Mouse (Mus musculus): ENCODE results near the gene Rab11fip3. TPM values are rescaled to one million over a fixed set of nuclear protein-coding genes. Genes with fewer than 3 reads are reported as not detected.

Gene Rab11fip3
- polyA plus RNA-seq, 1 experiment from 2014 or later: 24.2 TPM

DNA sequence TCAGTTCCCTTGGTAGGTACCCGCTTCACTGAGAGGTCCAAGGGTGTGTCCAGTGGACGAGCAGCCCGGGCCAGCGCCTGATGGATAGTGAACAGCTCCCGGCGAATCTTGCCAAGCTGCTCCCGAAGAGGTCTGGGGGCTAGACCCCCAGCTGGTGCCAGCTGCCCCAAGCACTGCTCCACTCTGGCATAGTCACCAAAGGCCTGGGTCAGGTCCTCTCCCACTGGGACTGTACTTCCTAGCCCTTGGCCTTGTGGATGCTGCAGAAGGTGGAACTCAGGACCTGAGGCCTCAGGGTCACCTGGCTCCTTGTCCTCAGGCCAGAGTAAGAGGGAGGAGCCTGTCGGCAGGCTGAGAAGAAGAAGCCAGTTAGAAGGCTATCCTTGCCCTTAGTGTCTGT, 122.5 kb downstream of the Rab11fip3 start:
- ATAC-seq (ENCODE audit: low FRiP score, low TSS enrichment): no peak
- 88% methylated on average over 8 of the region's 8 CpGs for WGBS
- H3K4me3 ChIP-seq (ENCODE audit: low read length): no peak overlapping the region
- H3K4me2 ChIP-seq (replicated peaks; ENCODE audit: low read depth, low read length): no peak overlapping the region
- no peaks in the 10 kb centered on the region for H3K36me3 ChIP-seq (ENCODE audit: control insufficient read depth, insufficient read depth, low read length)
- H3K4me1 ChIP-seq (ENCODE audit: control insufficient read depth, insufficient read depth, low read length): peaks cover 6% of the 10 kb centered on the region; the same call in 1 of the 2 replicates
- H3K27me3 ChIP-seq (ENCODE audit: control insufficient read depth, insufficient read depth, low read length): peaks cover 20% of the 10 kb centered on the region
- no peak overlapping the region for H3K9ac ChIP-seq (ENCODE audit: low read depth, low read length)
- H3K27ac ChIP-seq (ENCODE audit: low read depth, low read length): no peak overlapping the region
- H3K9me3 ChIP-seq (ENCODE audit: control insufficient read depth, low read length): no peaks in the 10 kb centered on the region

DNA sequence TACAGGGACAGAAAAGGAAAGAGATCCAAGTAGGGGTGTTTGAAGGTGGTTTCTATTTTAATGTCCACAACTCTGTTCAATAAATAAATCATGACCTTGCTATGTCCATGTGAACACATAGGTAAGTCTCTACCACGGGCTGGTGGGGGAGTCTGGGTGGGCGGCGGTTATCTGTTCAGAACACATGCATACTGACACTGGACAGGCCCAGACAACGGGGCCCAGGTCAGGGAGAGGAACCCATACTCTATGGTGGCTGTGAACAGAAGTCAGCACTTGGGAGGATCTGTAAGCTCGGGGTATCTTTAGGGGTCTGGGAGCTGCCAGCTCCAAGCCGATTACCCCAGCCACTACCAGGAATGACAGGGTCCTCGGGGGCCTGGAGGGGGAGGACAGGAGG, 123.0 kb downstream of the Rab11fip3 start:
- no peak overlapping the region for H3K4me2 ChIP-seq (replicated peaks; ENCODE audit: low read depth, low read length)
- ATAC-seq (ENCODE audit: low FRiP score, low TSS enrichment): no peak
- H3K36me3 ChIP-seq (ENCODE audit: control insufficient read depth, insufficient read depth, low read length): no peaks in the 10 kb centered on the region
- no peaks in the 10 kb centered on the region for H3K9me3 ChIP-seq (ENCODE audit: control insufficient read depth, low read length)
- peaks cover 15% of the 10 kb centered on the region for H3K27me3 ChIP-seq (ENCODE audit: control insufficient read depth, insufficient read depth, low read length)
- no peak overlapping the region for H3K27ac ChIP-seq (ENCODE audit: low read depth, low read length)
- no peak overlapping the region for H3K9ac ChIP-seq (ENCODE audit: low read depth, low read length)
- H3K4me1 ChIP-seq (ENCODE audit: control insufficient read depth, insufficient read depth, low read length): peaks cover 6% of the 10 kb centered on the region; the same call in 1 of the 2 replicates
- no peak overlapping the region for H3K4me3 ChIP-seq (ENCODE audit: low read length)
- WGBS: 73% methylated on average over 7 of the region's 7 CpGs

DNA sequence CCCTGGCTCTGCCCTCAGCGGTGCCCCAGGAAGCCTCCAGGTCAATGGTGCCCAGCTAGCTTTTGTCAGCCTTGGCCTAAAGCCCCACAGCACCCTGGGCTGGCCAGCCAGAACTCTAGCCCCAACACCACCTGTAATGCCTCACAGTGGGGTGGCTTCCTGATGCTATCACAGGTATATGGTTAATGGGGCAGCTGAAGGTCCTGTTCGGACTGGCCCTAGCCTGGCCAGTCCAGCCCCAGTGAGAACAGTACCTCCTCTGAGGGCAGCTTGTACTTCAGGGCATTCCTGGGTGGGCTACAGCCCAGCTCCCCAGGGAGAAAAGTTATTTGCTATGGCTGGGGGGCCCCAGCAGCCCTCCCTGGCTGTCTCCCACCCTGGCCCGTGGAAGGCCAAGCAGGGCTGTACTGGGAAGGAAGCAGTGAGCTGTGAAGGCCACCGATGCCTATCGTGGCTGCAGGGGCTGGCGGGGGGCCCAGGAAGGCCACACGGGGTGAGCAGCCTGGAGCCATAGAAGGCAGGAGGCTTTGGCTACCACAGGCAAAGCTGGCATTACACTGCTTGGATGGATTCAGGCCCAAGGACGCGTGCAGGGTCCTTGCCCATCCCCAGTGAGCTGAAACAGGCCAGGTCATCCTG, 123.7 kb downstream of the Rab11fip3 start:
- ATAC-seq (ENCODE audit: low FRiP score, low TSS enrichment): peak; percentile 51
- peak overlapping the region; percentile 55; the same call in 1 of the 2 replicates for H3K27ac ChIP-seq (ENCODE audit: low read depth, low read length)
- peaks cover 10% of the 10 kb centered on the region for H3K27me3 ChIP-seq (ENCODE audit: control insufficient read depth, insufficient read depth, low read length)
- peaks cover 10% of the 10 kb centered on the region for H3K4me1 ChIP-seq (ENCODE audit: control insufficient read depth, insufficient read depth, low read length)
- H3K4me3 ChIP-seq (ENCODE audit: low read length): no peak overlapping the region
- H3K36me3 ChIP-seq (ENCODE audit: control insufficient read depth, insufficient read depth, low read length): no peaks in the 10 kb centered on the region
- 0 out of 2 replicates have a peak overlapping the region, but pooled peaks have one; percentile 23 for H3K9ac ChIP-seq (ENCODE audit: low read depth, low read length)
- H3K4me2 ChIP-seq (replicated peaks; ENCODE audit: low read depth, low read length): no peak overlapping the region
- no peaks in the 10 kb centered on the region for H3K9me3 ChIP-seq (ENCODE audit: control insufficient read depth, low read length)
- 48% methylated on average over 9 of the region's 9 CpGs for WGBS

DNA sequence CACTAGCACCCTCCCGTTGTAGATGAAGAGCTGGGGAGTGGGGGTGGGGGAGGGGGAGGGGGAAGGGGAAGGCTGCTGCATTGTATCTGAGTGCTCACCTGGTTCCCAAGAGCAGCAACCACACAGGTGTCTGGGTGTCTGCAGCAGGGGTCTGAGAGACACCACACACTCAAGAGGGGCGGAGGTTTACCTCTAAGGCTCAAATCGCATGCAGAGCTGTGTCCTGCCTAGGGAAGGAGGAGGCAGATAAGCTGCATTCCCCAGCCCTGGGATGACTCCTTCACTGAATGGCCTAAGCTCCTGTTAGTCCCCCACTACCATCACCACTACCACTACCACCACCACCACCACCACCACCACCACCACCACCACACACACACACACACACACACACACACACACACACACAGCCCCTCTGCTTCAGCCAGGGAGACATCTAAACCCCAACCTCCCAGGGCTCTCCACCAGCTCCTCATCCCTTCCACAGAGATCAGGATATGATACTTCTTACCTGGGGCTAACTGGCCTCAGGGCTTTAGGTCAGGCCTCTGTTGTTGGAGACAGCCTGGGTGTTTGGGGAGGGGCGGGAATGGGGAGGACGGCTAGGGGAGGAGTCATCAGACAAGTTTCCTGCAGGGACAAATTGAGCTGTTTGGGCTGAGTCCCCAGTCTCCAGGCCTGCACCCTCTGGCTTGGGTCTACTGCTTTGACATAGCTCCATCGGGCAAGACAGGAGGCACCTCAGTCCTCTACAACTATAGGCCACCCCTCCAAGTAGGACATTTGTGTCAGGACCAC, 124.8 kb downstream of the Rab11fip3 start, which contains the start of the genes Pigq and Nhlrc4:
Gene Pigq (minus strand): TSS at position 571 of the 798 bp plus-strand sequence.
Gene Nhlrc4 (minus strand): TSS at position 596 of the 798 bp plus-strand sequence.
- H3K9ac ChIP-seq (ENCODE audit: low read depth, low read length): 0 out of 2 replicates have a peak within 1 kb of the TSS, but pooled peaks have one; percentile 23
- H3K27ac ChIP-seq (ENCODE audit: low read depth, low read length): peak within 1 kb of the TSS; percentile 55; the same call in 1 of the 2 replicates
- WGBS: 62% methylated on average over 6 of the region's 6 CpGs

DNA sequence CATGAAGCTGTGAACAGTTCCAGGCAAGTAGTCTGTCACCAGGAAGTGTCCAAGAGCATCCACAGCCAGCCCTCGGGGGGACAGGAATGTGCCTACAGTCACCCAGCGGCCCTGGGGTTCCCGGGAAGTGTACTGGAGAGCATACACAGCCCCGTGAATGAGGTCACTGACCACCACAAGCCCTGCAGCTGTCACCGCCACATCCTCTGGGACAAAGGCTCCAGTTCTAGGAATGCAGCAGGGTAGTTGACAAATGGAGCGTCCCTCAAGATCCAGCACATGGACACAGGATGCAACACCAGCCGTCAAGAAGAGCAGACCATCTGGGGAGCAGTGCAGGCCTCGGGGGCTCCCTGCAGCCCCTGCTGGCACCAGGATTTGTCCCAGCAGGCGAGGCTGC, 125.6 kb downstream of the Rab11fip3 start:
- H3K4me2 ChIP-seq (replicated peaks; ENCODE audit: low read depth, low read length): no peak overlapping the region
- no peak overlapping the region for H3K4me3 ChIP-seq (ENCODE audit: low read length)
- no peaks in the 10 kb centered on the region for H3K27me3 ChIP-seq (ENCODE audit: control insufficient read depth, insufficient read depth, low read length)
- no peaks in the 10 kb centered on the region; the same call in 1 of the 2 replicates for H3K36me3 ChIP-seq (ENCODE audit: control insufficient read depth, insufficient read depth, low read length)
- peaks cover 13% of the 10 kb centered on the region for H3K4me1 ChIP-seq (ENCODE audit: control insufficient read depth, insufficient read depth, low read length)
- H3K9ac ChIP-seq (ENCODE audit: low read depth, low read length): no peak overlapping the region
- no peaks in the 10 kb centered on the region for H3K9me3 ChIP-seq (ENCODE audit: control insufficient read depth, low read length)
- ATAC-seq (ENCODE audit: low FRiP score, low TSS enrichment): no peak
- 79% methylated on average over 9 of the region's 9 CpGs for WGBS
- H3K27ac ChIP-seq (ENCODE audit: low read depth, low read length): no peak overlapping the region

More for the DNA sequence above, 124.8 kb downstream of the Rab11fip3 start, which contains the start of the genes Pigq and Nhlrc4:
- peaks cover 13% of the 10 kb centered on the region for H3K4me1 ChIP-seq (ENCODE audit: control insufficient read depth, insufficient read depth, low read length)
- no peaks in the 10 kb centered on the region; the same call in 1 of the 2 replicates for H3K36me3 ChIP-seq (ENCODE audit: control insufficient read depth, insufficient read depth, low read length)
- H3K4me2 ChIP-seq (replicated peaks; ENCODE audit: low read depth, low read length): no peak within 1 kb of the TSS
- no peaks in the 10 kb centered on the region for H3K9me3 ChIP-seq (ENCODE audit: control insufficient read depth, low read length)
- ATAC-seq (ENCODE audit: low FRiP score, low TSS enrichment): no peak
- no peaks in the 10 kb centered on the region; the same call in 1 of the 2 replicates for H3K27me3 ChIP-seq (ENCODE audit: control insufficient read depth, insufficient read depth, low read length)
- H3K4me3 ChIP-seq (ENCODE audit: low read length): no peak within 1 kb of the TSS

DNA sequence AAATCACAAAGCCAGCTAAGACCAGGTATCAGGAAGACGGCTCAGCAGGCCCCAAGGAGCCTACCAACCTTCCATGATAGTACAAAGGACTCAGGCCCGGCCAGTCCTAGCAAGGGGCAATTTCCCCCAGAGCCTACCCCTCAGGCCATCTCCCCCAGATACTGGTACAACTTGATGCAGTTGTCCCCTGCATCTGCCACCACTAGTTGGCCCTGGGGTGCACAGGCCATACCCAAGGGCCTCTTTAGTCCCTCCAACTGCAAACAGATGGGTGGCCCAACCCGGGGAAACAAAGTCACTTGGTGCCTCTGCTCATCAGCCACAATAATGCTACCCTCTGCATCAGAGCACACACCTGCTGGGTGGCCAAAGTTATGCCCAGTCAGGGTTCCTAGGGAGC, 126.1 kb downstream of the Rab11fip3 start:
- Histone ChIP-seq H3K4me3 (ENCODE audit: low read length) (no peak overlapping the region), H3K4me1 (ENCODE audit: control insufficient read depth, insufficient read depth, low read length) (peaks cover 13% of the 10 kb centered on the region), H3K9me3 (ENCODE audit: control insufficient read depth, low read length) (no peaks in the 10 kb centered on the region), H3K4me2 (replicated peaks; ENCODE audit: low read depth, low read length) (no peak overlapping the region), H3K27ac (ENCODE audit: low read depth, low read length) (no peak overlapping the region), H3K36me3 (ENCODE audit: control insufficient read depth, insufficient read depth, low read length) (no peaks in the 10 kb centered on the region; the same call in 1 of the 2 replicates), H3K9ac (ENCODE audit: low read depth, low read length) (no peak overlapping the region), H3K27me3 (ENCODE audit: control insufficient read depth, insufficient read depth, low read length) (no peaks in the 10 kb centered on the region)
- ATAC-seq (ENCODE audit: low FRiP score, low TSS enrichment): no peak
- 90% methylated on average over 3 of the region's 3 CpGs for WGBS

DNA sequence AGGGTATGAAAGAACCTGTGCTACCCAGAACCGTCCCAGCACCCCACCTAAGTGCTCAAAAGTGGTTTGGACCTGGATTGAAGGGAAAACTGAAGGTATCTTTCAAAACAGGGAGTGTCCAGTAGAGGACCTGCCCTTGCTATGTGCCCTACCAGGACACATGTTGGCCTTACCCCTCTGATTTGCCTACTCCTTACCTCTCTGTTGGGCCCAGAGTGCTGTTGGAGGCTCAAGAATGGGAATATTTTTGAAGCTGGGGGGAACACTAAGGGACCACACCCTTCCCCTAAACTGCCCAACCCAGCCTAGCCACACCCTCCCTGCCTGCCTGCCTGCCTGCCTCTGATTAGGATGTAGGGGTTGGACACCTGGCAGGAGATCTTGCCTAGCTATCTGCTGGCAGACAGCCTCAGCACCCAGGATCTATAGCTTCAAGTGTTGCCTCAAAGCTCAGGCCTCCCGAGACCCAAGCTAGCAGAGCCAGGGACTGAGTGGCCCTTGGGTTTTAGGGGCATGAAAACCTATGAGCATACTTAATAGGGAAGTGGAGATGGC, 126.7 kb downstream of the Rab11fip3 start:
- Histone ChIP-seq H3K4me2 (replicated peaks; ENCODE audit: low read depth, low read length) (no peak overlapping the region), H3K27ac (ENCODE audit: low read depth, low read length) (no peak overlapping the region; the same call in 1 of the 2 replicates), H3K4me3 (ENCODE audit: low read length) (no peak overlapping the region), H3K36me3 (ENCODE audit: control insufficient read depth, insufficient read depth, low read length) (peaks cover under 1% of the 10 kb centered on the region; the same call in 1 of the 2 replicates), H3K9ac (ENCODE audit: low read depth, low read length) (no peak overlapping the region), H3K9me3 (ENCODE audit: control insufficient read depth, low read length) (no peaks in the 10 kb centered on the region), H3K4me1 (ENCODE audit: control insufficient read depth, insufficient read depth, low read length) (peaks cover 13% of the 10 kb centered on the region), H3K27me3 (ENCODE audit: control insufficient read depth, insufficient read depth, low read length) (no peaks in the 10 kb centered on the region)
- ATAC-seq (ENCODE audit: low FRiP score, low TSS enrichment): no peak
- WGBS: 85% methylated on average over 2 of the region's 2 CpGs

DNA sequence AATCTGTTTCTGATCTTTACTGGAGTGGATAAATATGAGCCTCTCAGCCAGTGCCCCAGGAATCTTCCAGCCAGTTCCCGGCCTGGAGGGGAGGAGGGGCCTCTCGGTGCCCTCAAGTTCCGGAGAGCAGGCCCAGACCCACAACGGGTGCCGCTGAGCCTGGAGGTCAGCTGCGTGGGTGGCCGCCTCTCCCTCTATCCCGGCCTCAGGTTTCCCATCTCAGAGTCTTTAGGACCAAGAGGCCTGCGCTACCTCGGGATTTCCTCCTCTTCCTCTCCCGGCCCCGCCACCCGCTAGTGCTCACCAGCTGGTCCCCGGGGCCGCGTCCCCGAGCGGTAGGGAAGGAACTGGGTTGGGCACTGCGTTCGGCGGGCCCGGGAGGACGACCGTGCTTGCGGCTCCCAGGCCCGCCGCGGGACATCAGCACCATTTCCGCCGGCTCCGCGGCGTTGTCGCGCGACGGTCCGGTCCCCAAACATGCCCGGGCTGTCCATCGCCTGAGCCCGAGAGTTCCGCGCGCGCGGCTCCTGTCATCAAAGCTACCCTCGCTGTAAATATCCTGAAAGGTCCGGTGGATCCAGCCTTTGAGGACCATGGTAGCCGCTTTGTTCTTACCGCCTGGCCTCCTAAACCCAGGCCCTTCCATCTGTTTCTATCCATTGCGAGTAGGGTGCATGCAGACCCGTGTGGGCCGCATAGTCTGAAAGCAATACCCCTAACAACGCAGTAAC, 127.7 kb downstream of the Rab11fip3 start:
- peak overlapping the region; percentile 51 for H3K4me2 ChIP-seq (replicated peaks; ENCODE audit: low read depth, low read length)
- no peaks in the 10 kb centered on the region for H3K9me3 ChIP-seq (ENCODE audit: control insufficient read depth, low read length)

More for the DNA sequence above, 127.7 kb downstream of the Rab11fip3 start:
- H3K4me1 ChIP-seq (ENCODE audit: control insufficient read depth, insufficient read depth, low read length): peaks cover 13% of the 10 kb centered on the region
- peak overlapping the region; percentile 94 for H3K4me3 ChIP-seq (ENCODE audit: low read length)
- H3K27me3 ChIP-seq (ENCODE audit: control insufficient read depth, insufficient read depth, low read length): no peaks in the 10 kb centered on the region
- ATAC-seq (ENCODE audit: low FRiP score, low TSS enrichment): peak; percentile 59
- H3K36me3 ChIP-seq (ENCODE audit: control insufficient read depth, insufficient read depth, low read length): peaks cover 10% of the 10 kb centered on the region
- H3K9ac ChIP-seq (ENCODE audit: low read depth, low read length): peak overlapping the region; percentile 97
- peak overlapping the region; percentile 92 for H3K27ac ChIP-seq (ENCODE audit: low read depth, low read length)
- WGBS: 4% methylated on average over 45 of the region's 54 CpGs
